Mouse (Mus musculus) inflammation-experienced regulatory T-cells, adult 6 months (primary cell): Measurements from ENCODE around the gene Bcl2a1d. TPM values are rescaled to one million over a fixed set of nuclear protein-coding genes. Genes with fewer than 3 reads are reported as not detected.
"Not testable (repeated sequence)": the region's sequence is repeated elsewhere in the genome, so short reads cannot be mapped to it uniquely, and the experiment has no call there.

ENCODE experiments used
- ATAC-seq: one replicate; pipeline ENCODE4 v1.8.0; 2017
- polyA plus RNA-seq, 3 experiments: library from polyadenylated mRNA; unstranded; fragments of 100-300 nt; shearing (Covaris generic); gene quantifications; one replicate each; pipeline ENCODE4 v1.2.1; 2017

Gene Bcl2a1d
- polyA plus RNA-seq, 3 experiments from 2014 or later = 103 to 282 (median 149) TPM

GRCm38 (mm10) chr9:88691307-88691706 lies 40.4 kb downstream of the Bcl2a1d start:
- not testable (repeated sequence) for ATAC-seq

- peak; percentile 80 for ATAC-seq
Measured at GRCm38 (mm10) chr9:88689451-88689850, 42.3 kb downstream of the Bcl2a1d start.

GRCm38 (mm10) chr9:88686719-88687118 lies 45.0 kb downstream of the Bcl2a1d start:
- ATAC-seq = not testable (repeated sequence)

Other genes with a start within 250 kb of the Bcl2a1d start
- gene Syncrip, start 249.3 kb downstream of the Bcl2a1d start, polyA plus RNA-seq = 100 to 1,000 TPM; 101 to 143 (median 101) TPM
- gene Zfp949, start 183.9 kb downstream of the Bcl2a1d start, polyA plus RNA-seq = 10 to 100 TPM in 2 of 3 experiments, 1 to 10 TPM in 1; 9.8 to 16.3 (median 16.3) TPM
- gene Trim43a, start 151.0 kb downstream of the Bcl2a1d start, polyA plus RNA-seq = not detected
- 100 to 1,000 TPM; 118 to 144 (median 135) TPM for gene Mthfsl, start 11.6 kb downstream of the Bcl2a1d start, polyA plus RNA-seq
- gene Trim43c, start 107.2 kb upstream of the Bcl2a1d start, polyA plus RNA-seq = not detected
- gene Bcl2a1a, start 225.0 kb upstream of the Bcl2a1d start, polyA plus RNA-seq = 1 to 10 TPM in 1 of 3 experiments, under 1 TPM in 1, not detected in 1; 0.56 to 3.2 TPM